ENCODE assay signal across 25 mouse cellular contexts in genomic region chr7:25387811-25388440, GRCm38 (mm10). TPM values are rescaled to one million over a fixed set of nuclear protein-coding genes. Genes with fewer than 3 reads are reported as not detected.
A peak's percentile ranks its signal among the peaks of the same experiment; 100 is the strongest.
DNase-seq lines count a peak whose midpoint lies in the region; ATAC-seq and TF ChIP-seq lines count a peak whose summit lies in the region.
"Had no signal": no experiment of that assay in that cellular context is flagged by ENCODE, and none has a peak within 500 bp of the region (broad histone marks: within the 10 kb centered on the region; RNA-seq: fewer than 3 reads in every experiment).

No protein-coding gene starts in this region.

- peaks cover 4% of the 10 kb centered on the region; the same call in 1 of the 2 replicates for H3K79me2 ChIP-seq in heart, adult 2 months (replicated peaks; ENCODE audit: control insufficient read depth, insufficient read depth, low read length)

- peak overlapping the region; percentile 67 for H3K4me3 ChIP-seq in heart, adult 2 months
- H3K4me3 ChIP-seq in stomach, postnatal 0 days (ENCODE audit: low read depth, low read length) = no peak overlapping the region
- no peak overlapping the region for H3K4me3 ChIP-seq in thymus, adult 2 months (ENCODE audit: control insufficient read depth, insufficient read depth, low read length)
- H3K4me3 ChIP-seq: embryonic facial prominence, embryonic 10.5 days; erythroblast, embryonic 14.5 days; limb, embryonic 12.5 days; midbrain, embryonic 12.5 days; neural tube, embryonic 15.5 days; stomach, embryonic 15.5 days had no signal

- H3K9me3 ChIP-seq in stomach, postnatal 0 days (ENCODE audit: control insufficient read depth, low read length) = no peaks in the 10 kb centered on the region
- H3K9me3 ChIP-seq: embryonic facial prominence, embryonic 10.5 days; limb, embryonic 12.5 days; midbrain, embryonic 12.5 days; neural tube, embryonic 15.5 days; stomach, embryonic 15.5 days had no signal

- no peaks in the 10 kb centered on the region for H3K27me3 ChIP-seq in heart, adult 2 months (ENCODE audit: control insufficient read depth, insufficient read depth, low read length)
- no peaks in the 10 kb centered on the region for H3K27me3 ChIP-seq in stomach, postnatal 0 days (ENCODE audit: control insufficient read depth, insufficient read depth, low read length)
- H3K27me3 ChIP-seq in thymus, adult 2 months (ENCODE audit: control insufficient read depth, insufficient read depth, low read length) = no peaks in the 10 kb centered on the region
- H3K27me3 ChIP-seq: limb, embryonic 12.5 days; neural tube, embryonic 15.5 days; Patski; stomach, embryonic 15.5 days had no signal

- no peak for TF ChIP-seq POLR2A in heart, adult 2 months (IDR thresholded peaks at IDR 0.05; ENCODE audit: insufficient read depth, low read depth, low read length)
- TF ChIP-seq POLR2A in thymus, adult 2 months (IDR thresholded peaks at IDR 0.05; ENCODE audit: control insufficient read depth, extremely low read depth, insufficient read depth, low read length, poor library complexity) = no peak

- peak overlapping the region; percentile 96 for H3K27ac ChIP-seq in heart, adult 2 months
- no peak overlapping the region for H3K27ac ChIP-seq in stomach, postnatal 0 days (replicated peaks)
- no peak overlapping the region for H3K27ac ChIP-seq in thymus, adult 2 months (ENCODE audit: control insufficient read depth, insufficient read depth, low read length)
- H3K27ac ChIP-seq: embryonic facial prominence, embryonic 10.5 days; limb, embryonic 12.5 days; midbrain, embryonic 12.5 days; neural tube, embryonic 15.5 days; stomach, embryonic 15.5 days had no signal

- H3K36me3 ChIP-seq in heart, adult 2 months (ENCODE audit: control insufficient read depth, insufficient read depth, low read length) = peaks cover 9% of the 10 kb centered on the region; the same call in 1 of the 2 replicates
- H3K36me3 ChIP-seq in stomach, postnatal 0 days (ENCODE audit: control insufficient read depth, insufficient read depth, low read length) = peaks cover 7% of the 10 kb centered on the region
- H3K36me3 ChIP-seq in thymus, adult 2 months (ENCODE audit: control insufficient read depth, insufficient read depth, low read length) = peaks cover 11% of the 10 kb centered on the region; the same call in 1 of the 2 replicates

- no peak for TF ChIP-seq CTCF in heart, adult 2 months (IDR thresholded peaks at IDR 0.05)
- no peak for TF ChIP-seq CTCF in stomach, postnatal 0 days (IDR thresholded peaks at IDR 0.05; ENCODE audit: low read depth)
- no peak for TF ChIP-seq CTCF in thymus, adult 2 months (IDR thresholded peaks at IDR 0.05; ENCODE audit: borderline replicate concordance, control insufficient read depth, extremely low read depth, insufficient read depth, low read length, poor library complexity)

- DNase-seq in cerebellum, adult 11 months = peak; percentile 18
- DNase-seq in heart, adult 2 months = peak; percentile 33 to 36
- DNase-seq in heart, postnatal 25 days (ENCODE audit: low spot score) = no peak
- DNase-seq in urinary bladder, adult 2 months (ENCODE audit: low spot score) = peak; percentile 20
- DNase-seq in urinary bladder, postnatal 14 days (ENCODE audit: low spot score) = no peak
- no peak for DNase-seq in stomach, postnatal 0 days (ENCODE audit: low spot score)
- DNase-seq in thymus, adult 2 months = no peak
- DNase-seq: forebrain, postnatal 0 days; gastrocnemius, postnatal 14 days; kidney, adult 2 months; lung, postnatal 36 days; retina, postnatal 1 day; thymus, postnatal 14 days had no signal

- 59% methylated on average over 18 of the region's 18 CpGs for WGBS in heart, adult 2 months
- WGBS in stomach, postnatal 0 days = 93% methylated on average over 18 of the region's 18 CpGs
- WGBS in thymus, adult 2 months = 96% methylated on average over 18 of the region's 18 CpGs

- no peak overlapping the region for H3K4me2 ChIP-seq in stomach, postnatal 0 days (replicated peaks; ENCODE audit: low read depth)
- H3K4me2 ChIP-seq: limb, embryonic 12.5 days; midbrain, embryonic 12.5 days; neural tube, embryonic 15.5 days; stomach, embryonic 15.5 days had no signal

- peak overlapping the region; percentile 57 for H3K9ac ChIP-seq in heart, adult 2 months (ENCODE audit: low read depth, low read length)
- H3K9ac ChIP-seq in stomach, postnatal 0 days (ENCODE audit: low read length) = no peak overlapping the region
- H3K9ac ChIP-seq: forebrain, postnatal 0 days; limb, embryonic 12.5 days; midbrain, embryonic 12.5 days; neural tube, embryonic 15.5 days; stomach, embryonic 15.5 days had no signal

- H3K4me1 ChIP-seq in heart, adult 2 months (ENCODE audit: control insufficient read depth, insufficient read depth, low read length) = peaks cover 32% of the 10 kb centered on the region
- peaks cover 18% of the 10 kb centered on the region for H3K4me1 ChIP-seq in stomach, postnatal 0 days (replicated peaks; ENCODE audit: control insufficient read depth, insufficient read depth)
- peaks cover 24% of the 10 kb centered on the region for H3K4me1 ChIP-seq in thymus, adult 2 months (replicated peaks; ENCODE audit: control insufficient read depth, insufficient read depth, low read length)

- intact Hi-C loops in heart, adult 2 months (cut with DNase I) = loop anchor here (2.0 kb wide), 1 partner anchor 45 kb away; no protein-coding TSS in a partner anchor
- intact Hi-C loops in heart, postnatal 25 days (cut with DNase I) = loop anchor here (5.0 kb wide), 1 partner anchor 106 kb away; no protein-coding TSS in a partner anchor

- TF ChIP-seq EP300 in heart, adult 2 months (IDR thresholded peaks at IDR 0.05; ENCODE audit: insufficient read depth, low read depth, low read length) = no peak
- TF ChIP-seq EP300 in stomach, postnatal 0 days (optimal IDR thresholded peaks at IDR 0.05) = no peak

- ATAC-seq in cerebellum, adult (ENCODE audit: insufficient number of reproducible peaks, low FRiP score, low TSS enrichment) = no peak
- ATAC-seq in stomach, postnatal 0 days (ENCODE audit: low FRiP score, low TSS enrichment) = no peak
- ATAC-seq: forebrain, postnatal 0 days; hindbrain, embryonic 16.5 days; Patski had no signal

RNA-seq across cellular contexts. Expression of gene Lipe, which starts 10.6 kb away (rescaled TPM):
- total RNA-seq in heart, adult 2 months (2021) = 10 to 100 TPM; 42.7 to 44.1 TPM
- polyA plus RNA-seq in heart, adult 2 months (2012; rRNA removed) = 63.0 and 97.8 TPM in 2 replicates
- 10 to 100 TPM; 40.5 to 41.5 TPM for total RNA-seq in heart, postnatal 25 days (2021)
- 24.8 and 25.1 TPM in 2 replicates for polyA plus RNA-seq in urinary bladder, adult 2 months (2012; rRNA removed)
- 10.3 and 12.5 TPM in 2 replicates for polyA plus RNA-seq in stomach, postnatal 0 days (2015; fragmentation: Nextera tagmentation; extraction: Ambion mirVana)
- polyA plus RNA-seq in thymus, adult 2 months (2012; rRNA removed) = 75.3 and 91.6 TPM in 2 replicates

RNA-seq across cellular contexts. Expression of gene Cnfn, which starts 18.4 kb away (rescaled TPM):
- total RNA-seq in heart, adult 2 months (2021) = not detected
- not detected in 2 replicates for polyA plus RNA-seq in heart, adult 2 months (2012; rRNA removed)
- not detected for total RNA-seq in heart, postnatal 25 days (2021)
- polyA plus RNA-seq in urinary bladder, adult 2 months (2012; rRNA removed) = not detected in 2 replicates
- 4,615 and 4,883 TPM in 2 replicates for polyA plus RNA-seq in stomach, postnatal 0 days (2015; fragmentation: Nextera tagmentation; extraction: Ambion mirVana)
- polyA plus RNA-seq in thymus, adult 2 months (2012; rRNA removed) = 13.4 and 20.6 TPM in 2 replicates
- total RNA-seq: forebrain, postnatal 0 days; gastrocnemius, postnatal 14 days; layer of hippocampus, adult 18-20 months; left cerebral cortex, adult 18-20 months had no signal
- polyA plus RNA-seq: embryonic facial prominence, embryonic 10.5 days; erythroblast, embryonic 14.5 days; forebrain, postnatal 0 days; kidney, adult 2 months; limb, embryonic 12.5 days; liver, embryonic 16.5 days; midbrain, embryonic 12.5 days; Patski had no signal

RNA-seq across cellular contexts. Expression of gene Cxcl17, which starts 24.8 kb away (rescaled TPM):
- total RNA-seq in heart, adult 2 months (2021) = not detected
- 8.1 TPM in 1 of 2 replicates, not detected in the other for polyA plus RNA-seq in heart, adult 2 months (2012; rRNA removed)
- total RNA-seq in heart, postnatal 25 days (2021) = not detected
- 0.08 and 0.16 TPM in 2 replicates for polyA plus RNA-seq in urinary bladder, adult 2 months (2012; rRNA removed)
- polyA plus RNA-seq in stomach, postnatal 0 days (2015; fragmentation: Nextera tagmentation; extraction: Ambion mirVana) = 6.8 and 8.8 TPM in 2 replicates
- polyA plus RNA-seq in thymus, adult 2 months (2012; rRNA removed) = 0.56 and 1.2 TPM in 2 replicates
- total RNA-seq: forebrain, postnatal 0 days; gastrocnemius, postnatal 14 days; layer of hippocampus, adult 18-20 months; left cerebral cortex, adult 18-20 months had no signal
- polyA plus RNA-seq: erythroblast, embryonic 14.5 days had no signal

Comparison
In these comparisons a context has a peak if more than half of its experiments do, and no peak if none do; other contexts are left out.
1. DNase-seq: peak in cerebellum, adult 11 months (single experiment), heart, adult 2 months (2 of 2) and urinary bladder, adult 2 months (single experiment); none in heart, postnatal 25 days (single experiment), urinary bladder, postnatal 14 days (single experiment), stomach, postnatal 0 days (single experiment) and thymus, adult 2 months (single experiment).
2. RNA of gene Cnfn, which starts 18.4 kb away (polyA plus RNA-seq): 4,615 to 4,883 TPM in stomach, postnatal 0 days; 13.4 to 20.6 TPM in thymus, adult 2 months, not detected in heart, adult 2 months and not detected in urinary bladder, adult 2 months; every median in the first group is over 100 times any median in the second.